Comparison of ENCODE assay signal across 7 mouse cellular contexts in genomic region chr6:116650406-116650805, GRCm38 (mm10). TPM values are rescaled to one million over a fixed set of nuclear protein-coding genes. Genes with fewer than 3 reads are reported as not detected.
DNase-seq lines count a peak whose midpoint lies in the region; ATAC-seq and TF ChIP-seq lines count a peak whose summit lies in the region.

Depp1 (plus strand) TSS chr6:116650609.

- no peaks in the 10 kb centered on the region for H3K27me3 ChIP-seq in hindbrain, postnatal 0 days (ENCODE audit: insufficient read depth, low read length)
- H3K27me3 ChIP-seq in liver, embryonic 13.5 days, result no peaks in the 10 kb centered on the region; the same call in 1 of the 2 replicates

- H3K4me2 ChIP-seq in hindbrain, postnatal 0 days (ENCODE audit: low read depth, low read length), result peak within 1 kb of the TSS; percentile 22; the same call in 1 of the 2 replicates
- peak within 1 kb of the TSS; percentile 41 for H3K4me2 ChIP-seq in liver, embryonic 13.5 days

- no peak for TF ChIP-seq CTCF in hindbrain, postnatal 0 days (IDR thresholded peaks at IDR 0.05; ENCODE audit: low read depth)

- H3K4me3 ChIP-seq in hindbrain, postnatal 0 days (ENCODE audit: low read length), result no peak within 1 kb of the TSS
- peak within 1 kb of the TSS; percentile 31 for H3K4me3 ChIP-seq in liver, embryonic 13.5 days (replicated peaks)

- no peaks in the 10 kb centered on the region for H3K9me3 ChIP-seq in hindbrain, postnatal 0 days (ENCODE audit: low read length)
- no peaks in the 10 kb centered on the region for H3K9me3 ChIP-seq in liver, embryonic 13.5 days (replicated peaks)

- no peak for ATAC-seq in hindbrain, postnatal 0 days
- ATAC-seq in liver, embryonic 13.5 days (ENCODE audit: low read depth), result peak; percentile 73

- H3K27ac ChIP-seq in hindbrain, postnatal 0 days, result no peak within 1 kb of the TSS
- H3K27ac ChIP-seq in liver, embryonic 13.5 days, result no peak within 1 kb of the TSS; the same call in 1 of the 2 replicates

- 41% methylated on average over 6 of the region's 6 CpGs for WGBS in hindbrain, postnatal 0 days
- 12% methylated on average over 6 of the region's 6 CpGs for WGBS in liver, embryonic 13.5 days (ENCODE audit: insufficient replicate concordance)

- H3K36me3 ChIP-seq in hindbrain, postnatal 0 days (ENCODE audit: insufficient read depth, low read length), result no peaks in the 10 kb centered on the region; the same call in 1 of the 2 replicates
- no peaks in the 10 kb centered on the region for H3K36me3 ChIP-seq in liver, embryonic 13.5 days

- DNase-seq in adrenal gland, postnatal 36 days, result peak; percentile 42 to 73
- DNase-seq in gastrocnemius, postnatal 36 days, result peak in 1 of 2 experiments; percentile 43
- peak; percentile 30 for DNase-seq in hindbrain, postnatal 0 days (ENCODE audit: low spot score)
- no peak for DNase-seq in liver, embryonic 13.5 days
- DNase-seq in urinary bladder, postnatal 25 days (ENCODE audit: low spot score), result peak; percentile 57
- DNase-seq in T-cell, adult 2 months (ENCODE audit: low spot score), result no peak
- no peak for DNase-seq in frontal cortex, adult 2 months (ENCODE audit: extremely low spot score in 1 of 2, low spot score in 1 of 2)

- intact Hi-C loops in gastrocnemius, postnatal 36 days (cut with DNase I), result loop anchor here (5.0 to 10.0 kb wide), 3 partner anchors 47 to 334 kb away; no protein-coding TSS in a partner anchor

- no peak within 1 kb of the TSS for H3K9ac ChIP-seq in hindbrain, postnatal 0 days (replicated peaks; ENCODE audit: low read length)
- 0 out of 2 replicates have a peak within 1 kb of the TSS, but pooled peaks have one; percentile 4 for H3K9ac ChIP-seq in liver, embryonic 13.5 days

- H3K4me1 ChIP-seq in hindbrain, postnatal 0 days (ENCODE audit: insufficient read depth, low read length), result no peaks in the 10 kb centered on the region
- H3K4me1 ChIP-seq in liver, embryonic 13.5 days (replicated peaks), result peaks cover 12% of the 10 kb centered on the region

RNA-seq across cellular contexts. Expression of gene Depp1, which starts in this region (rescaled TPM):
- total RNA-seq in adrenal gland, postnatal 36 days (2021), result 10 to 100 TPM in 1 of 2 experiments, 1 to 10 TPM in 1; 7.0 to 20.2 TPM
- total RNA-seq in gastrocnemius, postnatal 36 days (2021), result 10 to 100 TPM; 10.2 to 13.3 TPM
- 6.8 and 27.5 TPM in 2 replicates for total RNA-seq in hindbrain, postnatal 0 days (2014; rRNA removed)
- 4.2 and 4.8 TPM in 2 replicates for polyA plus RNA-seq in hindbrain, postnatal 0 days (2015; fragmentation: Nextera tagmentation; extraction: Ambion mirVana)
- polyA plus RNA-seq in liver, embryonic 13.5 days (2015; fragmentation: Nextera tagmentation; extraction: Ambion mirVana), result 3.1 and 4.1 TPM in 2 replicates
- polyA plus RNA-seq in frontal cortex, adult 2 months (2012; rRNA removed), result 0.88 and 1.8 TPM in 2 replicates

Comparison
In these comparisons a context has a peak if more than half of its experiments do, and no peak if none do; other contexts are left out.
1. DNase-seq: peak in adrenal gland, postnatal 36 days (2 of 2), hindbrain, postnatal 0 days (single experiment) and urinary bladder, postnatal 25 days (single experiment); none in liver, embryonic 13.5 days (single experiment), T-cell, adult 2 months (single experiment) and frontal cortex, adult 2 months (0 of 2).